Mouse (Mus musculus): Measurements from ENCODE around the gene Gm49355.

The Gm49355 gene

DNA sequence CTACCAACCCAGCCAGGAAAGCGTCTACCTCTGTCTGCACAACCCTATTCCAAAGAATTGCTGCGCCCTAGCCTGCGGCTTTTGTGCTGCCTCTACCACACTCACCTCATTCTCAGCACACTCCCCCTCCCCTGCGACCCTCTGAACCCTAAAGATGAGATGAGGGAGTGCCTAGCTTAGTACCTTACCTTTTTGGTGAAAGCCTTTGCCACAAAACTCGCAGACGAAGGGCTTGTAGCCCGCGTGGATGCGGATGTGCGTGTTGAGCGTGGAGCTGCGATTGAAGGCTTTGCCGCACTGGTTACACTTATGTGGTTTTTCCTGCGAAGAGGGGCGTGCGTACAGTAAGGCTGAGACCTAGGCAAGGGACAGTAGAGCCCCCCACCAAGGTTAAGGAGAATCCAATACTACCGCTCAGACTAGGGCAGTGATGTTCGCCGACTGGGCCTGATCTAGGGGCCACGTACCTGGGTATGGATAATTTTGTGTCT lies 59.7 kb downstream of the Gm49355 start:
- no peak for DNase-seq

DNA sequence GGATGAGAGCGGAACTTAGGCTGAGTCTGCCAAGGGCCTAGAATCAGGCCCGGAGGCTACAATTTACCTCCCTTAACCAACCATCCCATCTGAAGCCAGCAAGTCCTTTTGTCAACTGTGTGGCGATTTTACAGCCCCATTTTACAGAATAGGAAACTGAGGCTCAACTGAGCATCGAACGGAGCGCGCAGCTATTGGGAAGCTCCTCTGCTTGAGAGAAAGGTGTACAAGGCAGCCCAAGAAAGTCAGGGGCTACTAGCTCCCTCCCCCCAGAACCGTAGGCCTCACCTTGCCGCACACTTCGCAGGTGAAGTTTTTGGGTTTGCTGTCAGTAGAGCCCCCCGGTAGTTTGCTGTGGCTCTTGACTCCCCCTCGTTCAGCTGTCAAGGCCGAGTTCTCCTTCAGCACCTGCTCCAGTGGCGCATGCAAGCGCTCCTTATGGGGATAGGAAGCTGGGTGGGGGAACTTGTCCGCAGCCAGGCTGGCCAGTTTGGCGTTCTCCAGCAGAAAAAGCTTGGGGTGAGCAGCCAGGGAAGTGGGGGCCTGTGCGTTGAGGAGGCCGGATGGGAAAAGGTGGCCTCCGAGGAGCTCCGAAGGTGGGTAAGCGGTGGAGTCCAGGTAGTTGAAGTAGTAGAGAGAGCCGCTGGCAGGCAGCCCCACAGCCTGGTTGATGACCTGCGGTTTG lies 60.4 kb downstream of the Gm49355 start:
- no peak for DNase-seq

DNA sequence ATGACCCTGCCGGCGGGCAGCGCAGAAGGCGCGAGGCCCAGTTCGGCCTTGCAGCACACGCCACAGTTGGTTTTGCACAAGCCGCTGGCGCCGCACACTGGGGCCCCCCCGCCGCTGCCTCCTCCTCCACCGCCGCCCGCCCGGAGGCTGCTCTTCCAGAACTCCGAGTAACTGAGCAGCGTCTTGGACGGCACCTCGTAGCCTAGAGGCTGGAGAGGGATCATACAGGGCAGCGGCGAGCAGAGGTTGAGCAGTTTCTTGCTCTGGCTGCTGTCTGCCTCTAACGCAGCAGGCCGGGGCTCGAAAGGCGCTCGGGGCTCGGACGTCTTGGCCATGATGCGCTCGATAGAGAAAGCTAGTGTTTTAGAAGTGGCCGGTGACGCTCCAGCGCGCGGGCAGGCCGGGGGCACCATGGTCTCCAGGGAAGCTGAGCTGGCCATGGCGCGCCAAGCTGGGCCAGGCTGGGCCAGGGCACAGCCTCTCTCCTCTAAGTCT lies 61.0 kb downstream of the Gm49355 start:
- no peak for DNase-seq

DNA sequence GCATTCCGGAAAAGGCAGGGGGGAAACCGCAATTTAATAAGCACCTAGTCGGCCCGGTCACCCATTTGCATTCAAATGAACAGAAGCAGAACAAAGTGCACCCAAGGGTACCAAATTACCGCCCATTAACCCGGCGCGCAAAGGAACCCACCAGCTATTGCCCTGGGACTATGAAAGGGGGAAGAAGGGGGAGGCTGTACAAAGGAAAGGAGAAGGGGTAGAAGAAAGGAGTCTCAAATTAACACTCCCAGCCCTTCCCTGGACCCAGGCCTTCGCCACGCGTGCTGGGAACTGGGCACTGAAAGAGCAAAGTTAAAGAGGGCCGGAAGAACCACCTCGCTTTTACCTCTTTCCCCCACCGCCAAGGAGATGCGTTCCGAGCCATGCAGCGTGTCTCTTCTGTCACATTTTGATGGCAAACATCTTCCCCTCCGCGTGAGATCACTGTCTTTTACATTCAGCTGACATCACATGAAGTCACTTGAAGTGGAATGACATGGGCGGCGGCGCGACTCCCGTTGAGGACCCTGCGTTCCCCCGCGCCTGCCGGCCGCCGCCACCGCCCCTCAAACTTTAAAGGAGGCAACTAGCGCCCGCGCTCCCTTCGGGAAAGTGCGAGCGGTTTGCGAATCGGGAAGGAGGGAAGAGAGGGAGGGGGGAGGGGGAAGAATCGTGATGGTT lies 61.6 kb downstream of the Gm49355 start:
- DNase-seq = no peak

DNA sequence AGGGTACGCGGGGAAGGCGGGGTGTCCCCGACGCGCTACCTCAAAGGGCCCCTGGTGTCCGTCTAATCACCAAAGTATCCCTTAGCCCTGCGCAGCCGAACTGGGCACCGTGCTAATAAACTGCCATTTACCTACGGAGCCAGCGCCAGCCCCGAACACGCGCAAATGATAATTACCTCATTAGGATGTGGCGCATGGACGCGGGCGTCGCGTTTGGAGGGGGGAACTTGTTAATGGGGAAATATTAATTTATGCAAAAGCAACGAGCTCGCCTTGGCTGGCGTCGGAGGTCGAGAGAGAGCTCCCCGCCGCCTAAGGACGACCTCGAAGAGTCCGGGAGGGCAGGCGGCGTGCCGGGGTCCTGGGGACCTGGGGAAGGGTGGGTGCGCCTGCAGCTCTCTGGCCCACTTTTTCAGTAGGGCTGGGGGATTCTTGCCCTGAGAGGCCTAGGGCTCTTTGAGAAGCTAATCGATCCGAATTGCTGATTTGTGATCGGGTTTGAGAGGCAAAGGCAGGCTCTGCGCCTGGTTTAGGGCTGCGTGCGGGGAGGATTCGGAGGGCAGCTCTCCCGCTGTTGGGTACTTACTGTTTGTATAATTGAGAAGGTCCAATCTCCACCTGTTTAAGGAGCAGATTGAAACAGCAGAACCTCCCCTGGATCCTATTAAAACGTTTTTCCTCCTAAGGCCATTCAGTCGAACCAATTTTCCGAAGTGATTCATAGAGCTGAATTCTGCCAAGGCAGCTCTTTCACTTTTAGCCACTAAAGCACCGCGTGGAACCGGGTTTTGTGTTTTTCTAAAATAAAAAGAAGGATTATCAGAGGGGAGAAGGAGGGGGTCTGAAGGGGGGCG lies 62.5 kb downstream of the Gm49355 start:
- DNase-seq = no peak

DNA sequence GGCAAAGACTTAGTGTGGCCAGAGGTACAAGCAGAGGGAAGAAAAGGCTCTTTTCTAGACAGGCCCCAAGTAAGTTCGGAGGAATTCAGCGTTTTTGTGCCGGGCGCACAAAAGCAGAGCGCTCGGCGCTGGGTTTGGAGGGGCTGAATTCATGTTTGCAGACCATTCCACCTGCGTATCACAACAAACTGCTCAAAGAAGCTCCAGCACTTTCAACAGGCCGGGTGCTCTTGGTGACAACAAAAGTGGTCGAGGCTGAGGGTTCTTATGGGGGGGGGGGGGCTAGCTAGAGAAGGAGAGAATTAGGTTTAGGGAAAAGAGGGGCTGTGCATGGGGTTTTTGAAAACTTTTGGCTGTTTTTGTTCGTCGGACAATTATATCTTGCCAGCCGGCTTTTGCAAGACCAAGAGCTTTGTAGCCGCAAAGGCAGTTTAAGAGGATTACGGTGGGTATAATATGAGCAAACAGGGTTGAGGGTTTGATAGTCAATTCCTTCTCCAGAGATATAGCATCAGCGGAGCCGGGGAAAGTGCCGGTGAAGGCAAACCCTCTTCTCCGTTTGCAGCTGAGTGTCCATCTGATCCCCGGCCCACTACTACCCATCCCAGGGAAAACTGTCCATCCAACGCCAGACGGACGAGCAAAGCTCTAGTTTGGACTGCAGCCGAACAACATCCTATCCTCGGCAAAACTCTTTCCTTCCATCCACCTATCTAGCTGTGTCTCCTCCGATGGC lies 63.3 kb downstream of the Gm49355 start:
- no peak for DNase-seq

DNA sequence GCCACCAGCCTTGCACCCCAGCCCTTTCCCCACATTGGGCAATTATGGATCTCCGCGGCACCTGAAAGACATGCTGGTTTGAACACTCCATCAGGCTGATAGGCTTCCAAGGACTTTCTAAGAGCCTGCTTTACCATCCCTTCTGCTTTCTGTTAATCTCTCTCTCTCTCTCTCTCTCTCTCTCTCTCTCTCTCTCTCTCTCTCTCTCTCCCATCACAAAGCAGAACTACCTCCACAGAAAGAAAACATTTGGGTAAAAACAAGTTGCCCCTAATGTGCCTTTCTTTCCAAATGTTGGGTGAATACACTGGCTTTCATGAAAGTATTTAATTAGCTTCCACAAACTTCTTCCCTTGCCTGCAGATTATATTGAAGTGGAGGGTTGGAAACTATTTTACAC lies 64.3 kb downstream of the Gm49355 start, which contains the start of gene Fezf2:
Fezf2 (minus strand) TSS at position 101 of the 400 bp plus-strand sequence.
- DNase-seq = no peak

DNA sequence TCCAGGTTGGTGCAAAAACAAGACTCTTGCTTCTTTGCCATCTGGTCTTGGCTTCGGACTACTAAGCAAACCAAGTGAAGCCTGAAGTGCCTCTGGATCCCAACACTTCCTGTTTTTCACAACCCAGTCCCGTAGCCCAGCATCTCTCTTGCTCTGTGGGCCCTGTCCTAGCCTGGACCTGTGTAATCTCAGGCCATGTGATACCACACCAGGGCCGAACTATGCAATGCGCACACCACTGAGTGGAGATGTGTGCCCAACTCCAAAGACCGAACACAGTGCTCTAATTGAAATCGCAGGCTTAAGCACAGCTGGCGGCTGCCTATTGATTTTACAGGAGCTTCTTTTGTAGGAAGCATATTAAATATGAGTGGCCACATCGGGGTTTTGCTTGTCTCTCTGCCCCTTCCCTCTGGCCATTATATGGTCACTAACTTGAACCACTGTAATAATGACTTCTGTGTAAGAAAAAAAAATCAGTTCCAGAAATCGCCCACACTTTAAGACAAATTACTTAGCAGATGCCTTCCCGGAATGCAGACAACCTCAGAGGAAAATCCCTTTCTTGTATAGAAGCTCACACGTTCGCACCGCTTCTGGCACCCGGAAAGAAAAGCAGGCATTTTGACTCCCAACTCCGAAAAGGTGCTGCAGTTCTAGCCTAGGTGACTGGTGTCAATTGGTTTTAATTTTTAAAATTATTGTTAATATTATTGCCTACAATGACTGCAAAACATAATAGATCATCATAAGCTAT lies 65.7 kb downstream of the Gm49355 start:
- no peak for DNase-seq

DNA sequence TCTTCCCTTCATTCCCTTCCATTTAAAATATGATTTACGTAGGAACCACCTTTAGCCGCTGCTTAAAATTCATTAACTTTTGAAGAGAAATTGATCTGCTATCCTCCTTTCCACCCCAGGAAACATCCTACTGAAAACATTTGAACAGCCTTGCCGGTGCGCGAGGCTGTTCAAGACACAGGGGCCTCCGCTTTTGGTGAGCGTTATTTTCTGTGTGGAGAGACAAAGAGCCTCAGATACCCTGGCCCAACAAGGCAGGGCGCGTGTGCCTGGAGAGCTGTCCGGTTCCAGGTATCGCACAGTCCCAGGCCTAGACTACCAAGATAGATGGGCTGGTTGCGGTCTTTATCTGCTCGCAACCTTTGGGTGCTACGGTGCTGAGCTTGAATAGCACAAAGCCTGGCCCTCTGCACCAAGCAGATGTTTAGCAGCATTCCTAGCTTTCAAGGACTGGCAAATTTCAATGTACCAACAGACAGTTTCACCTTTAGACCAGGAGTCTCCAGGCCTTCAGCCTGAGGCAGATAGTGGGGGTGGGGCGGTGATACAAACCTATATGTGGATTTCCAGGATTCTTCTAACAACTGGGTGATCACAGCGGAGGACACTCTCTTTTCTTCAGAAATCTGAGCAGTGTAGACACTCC lies 66.6 kb downstream of the Gm49355 start:
- DNase-seq = no peak
